Mouse (Mus musculus) layer of hippocampus, postnatal 14 days (tissue): ENCODE measurements around the gene Clec12b. TPM values are rescaled to one million over a fixed set of nuclear protein-coding genes. Genes with fewer than 3 reads are reported as not detected.
"Not testable (repeated sequence)": the region's sequence is repeated elsewhere in the genome, so short reads cannot be mapped to it uniquely, and the experiment has no call there.

Source experiments
- DNase-seq, 2 experiments: peaks; one replicate each; pipeline ENCODE4 v3.0.0; 2021 to 2022; ENCODE audit warnings: low spot score in 2 of 2, mixed read lengths in 1 of 2
- total RNA-seq, 2 experiments: library from RNA; stranded (reverse); gene quantifications; 2 replicates each; pipeline ENCODE4 v1.2.3; 2021

Gene Clec12b
- total RNA-seq, 2 experiments from 2014 or later: not detected

DNA sequence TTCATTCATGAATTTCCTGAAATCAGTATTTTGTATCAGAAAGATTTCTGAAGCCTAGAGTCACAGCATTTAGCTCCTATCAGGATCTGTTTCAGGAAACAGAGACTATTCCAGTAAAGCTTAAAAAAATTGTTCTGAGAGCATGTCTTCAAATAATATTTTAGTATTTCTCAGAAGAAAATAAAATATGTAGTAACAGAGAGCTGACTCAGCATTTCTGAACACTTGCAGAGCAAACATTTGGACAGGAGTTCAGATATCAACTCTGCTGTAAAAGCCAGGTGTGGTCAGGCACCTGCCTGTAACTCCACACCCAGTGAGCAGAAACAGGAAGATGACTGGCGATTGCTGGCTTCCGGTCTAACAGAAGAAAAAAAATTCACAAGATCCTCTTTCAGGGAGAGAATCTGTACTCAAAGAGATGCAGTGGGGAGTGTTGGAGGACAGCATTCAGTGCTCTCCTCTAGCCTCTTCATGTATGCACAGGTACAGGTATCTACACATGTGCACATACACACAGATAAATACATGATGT lies 10.7 kb downstream of the Clec12b start:
- DNase-seq: no peak

- no peak for DNase-seq
Measured at GRCm38 (mm10) chr6:129369374-129370132, 16.1 kb downstream of the Clec12b start.

DNA sequence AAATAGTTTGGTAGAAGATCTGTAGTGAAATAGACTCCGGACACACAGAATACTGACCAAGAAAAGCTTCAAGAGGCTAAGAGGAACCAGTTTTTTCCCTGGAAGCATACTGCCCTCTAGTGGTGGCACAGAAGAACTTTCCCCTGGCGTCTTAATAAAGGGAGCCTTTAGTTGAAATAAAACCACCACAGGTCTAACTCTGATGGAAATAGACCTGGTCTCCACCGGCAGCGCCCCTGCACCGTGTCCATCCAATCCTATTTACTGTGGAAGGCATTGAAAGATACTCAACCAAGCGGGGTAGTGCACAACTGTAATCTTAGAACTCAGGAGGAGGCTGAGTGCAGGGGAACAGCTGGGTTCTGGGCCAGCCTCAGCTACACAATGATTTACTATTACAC lies 19.7 kb downstream of the Clec12b start:
- DNase-seq: peak; percentile 8 to 67

DNA sequence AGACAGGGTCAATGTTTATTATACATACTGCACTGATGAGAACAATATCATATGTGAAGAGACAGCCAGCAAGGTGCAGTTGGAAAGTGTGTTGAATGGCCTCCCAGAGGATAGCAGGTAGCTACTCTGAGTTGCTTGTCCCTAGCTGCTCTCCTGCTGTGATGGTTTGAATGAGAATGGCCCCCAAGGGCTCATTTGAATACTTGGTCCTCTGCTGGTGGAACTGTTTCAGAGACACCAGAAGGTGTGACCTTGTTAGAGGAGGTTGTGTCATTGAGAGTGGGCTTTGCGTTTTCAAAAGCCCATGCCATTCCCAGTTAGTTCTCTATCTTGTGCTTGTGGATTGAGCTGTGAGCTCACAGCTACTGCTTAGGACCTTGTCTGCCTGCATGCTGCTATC lies 21.7 kb downstream of the Clec12b start:
- no peak for DNase-seq

GRCm38 (mm10) chr6:129359515-129359914 lies 26.2 kb downstream of the Clec12b start:
- no peak for DNase-seq

DNA sequence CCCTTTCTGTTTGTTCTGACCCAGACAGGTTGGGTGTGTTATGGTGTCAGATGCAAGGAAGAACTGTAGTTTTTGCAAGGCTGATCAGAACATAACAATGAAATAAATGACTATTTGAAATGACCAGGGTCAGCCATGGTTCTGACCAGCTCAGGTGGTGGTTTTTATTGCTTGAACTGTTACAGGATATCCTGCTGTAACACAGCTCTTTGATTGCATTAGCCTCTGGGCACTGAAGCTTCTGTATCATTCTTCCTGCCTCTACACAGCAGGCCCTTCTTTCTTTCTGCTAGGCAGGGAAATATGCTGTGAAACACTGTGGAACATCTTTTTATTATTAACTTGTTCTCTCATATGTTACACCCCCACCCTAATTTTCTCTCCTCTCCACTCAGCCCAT lies 29.2 kb downstream of the Clec12b start:
- no peak for DNase-seq

DNA sequence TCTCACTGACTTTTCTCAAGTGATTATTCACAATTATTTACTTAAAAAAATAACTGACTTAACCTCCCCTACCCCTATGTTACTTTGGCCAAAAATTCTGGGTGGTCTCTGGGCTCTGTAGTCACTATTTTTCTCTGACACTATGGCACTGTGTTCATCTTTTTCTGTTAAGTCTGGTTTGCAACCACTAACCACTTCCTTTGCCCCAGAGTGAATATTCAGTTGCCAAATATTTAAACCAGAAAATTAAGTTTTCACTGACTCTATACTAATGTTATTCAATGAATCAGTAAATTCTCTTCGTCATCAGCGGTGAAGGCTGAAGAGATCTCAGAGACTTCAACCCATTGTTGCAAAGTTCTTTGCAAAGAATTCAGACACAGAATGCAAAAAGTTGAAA lies 29.9 kb downstream of the Clec12b start:
- no peak for DNase-seq

DNA sequence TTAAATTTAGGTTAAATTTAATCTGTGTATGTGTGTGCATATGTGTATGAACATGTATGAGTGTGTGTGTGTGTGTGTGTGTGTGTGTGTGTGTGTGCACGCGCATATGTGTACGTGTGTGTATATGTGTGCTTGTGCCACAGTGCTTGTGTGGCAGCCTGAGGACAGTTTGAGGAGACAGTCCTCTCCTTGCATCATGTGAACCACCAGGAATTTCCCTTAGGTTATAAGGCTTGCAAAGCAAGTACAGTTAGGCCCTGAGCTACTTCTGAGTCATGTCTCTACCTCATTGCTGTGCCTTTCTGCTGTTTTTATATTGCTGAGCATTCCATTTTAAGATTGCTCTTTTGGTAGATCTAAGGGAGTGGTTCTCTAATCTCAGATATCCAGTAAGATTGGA lies 34.6 kb downstream of the Clec12b start:
- no peak for DNase-seq

- no peak for DNase-seq
Measured at GRCm38 (mm10) chr6:129349524-129350352, 35.9 kb downstream of the Clec12b start.

DNA sequence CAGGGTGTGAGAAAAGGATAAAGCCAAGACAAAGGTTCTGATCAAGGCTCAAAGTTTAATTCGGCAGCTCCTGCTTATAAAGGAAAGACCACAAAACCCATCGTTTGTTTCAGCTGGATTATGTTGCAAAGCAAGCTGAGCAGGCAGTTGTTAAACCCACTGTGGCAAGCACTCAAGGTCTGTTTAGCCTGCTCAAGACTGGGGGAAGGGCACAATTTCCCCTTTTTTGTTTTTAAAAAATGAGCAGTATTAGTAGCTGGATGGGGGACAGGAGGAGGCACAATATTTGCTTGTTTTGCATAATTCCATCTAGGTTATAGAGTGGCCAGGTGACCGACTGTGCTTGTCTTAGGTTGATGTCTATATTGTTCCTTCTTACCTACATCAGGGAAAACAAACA lies 41.3 kb downstream of the Clec12b start:
- no peak for DNase-seq

DNA sequence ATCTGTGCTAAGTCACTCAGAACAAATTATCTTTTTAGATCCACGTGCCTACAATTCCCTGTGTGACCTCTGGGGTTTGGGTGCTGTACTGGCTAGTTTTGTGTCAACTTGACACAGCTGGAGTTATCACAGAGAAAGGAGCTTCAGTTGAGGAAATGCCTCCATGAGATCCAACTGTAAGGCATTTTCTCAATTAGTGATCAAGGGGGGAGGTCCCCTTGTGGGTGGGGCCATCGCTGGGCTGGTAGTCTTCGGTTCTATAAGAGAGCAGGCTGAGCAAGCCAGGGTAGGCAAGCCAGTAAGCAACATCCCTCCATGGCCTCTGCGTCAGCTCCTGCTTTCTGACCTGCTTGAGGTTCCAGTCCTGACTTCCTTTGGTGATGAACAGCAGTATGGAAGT lies 43.3 kb downstream of the Clec12b start, which contains the start of gene Clec12a:
Gene Clec12a, plus strand, starts transcription at position 301 of the 400 bp plus-strand sequence.
- not testable (repeated sequence) for DNase-seq

DNA sequence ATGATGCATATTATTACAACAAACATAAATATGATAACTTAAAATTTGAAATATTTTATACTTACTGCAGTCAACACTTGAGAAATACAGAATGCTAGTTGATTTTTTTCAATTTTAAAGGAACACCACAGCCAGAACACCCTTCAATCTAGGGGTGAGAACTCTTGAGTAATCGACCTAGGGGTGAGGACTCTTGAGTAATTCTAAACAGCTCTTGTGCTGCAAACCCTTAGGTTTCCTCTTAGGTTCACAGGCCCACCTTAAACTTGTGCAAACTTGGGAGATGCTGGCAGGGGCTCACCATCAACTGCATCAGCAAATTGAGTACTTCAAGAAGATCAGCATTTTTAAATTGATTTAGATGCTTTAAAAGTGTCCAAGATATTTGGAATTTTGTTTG lies 47.9 kb downstream of the Clec12b start:
- DNase-seq: no peak

DNA sequence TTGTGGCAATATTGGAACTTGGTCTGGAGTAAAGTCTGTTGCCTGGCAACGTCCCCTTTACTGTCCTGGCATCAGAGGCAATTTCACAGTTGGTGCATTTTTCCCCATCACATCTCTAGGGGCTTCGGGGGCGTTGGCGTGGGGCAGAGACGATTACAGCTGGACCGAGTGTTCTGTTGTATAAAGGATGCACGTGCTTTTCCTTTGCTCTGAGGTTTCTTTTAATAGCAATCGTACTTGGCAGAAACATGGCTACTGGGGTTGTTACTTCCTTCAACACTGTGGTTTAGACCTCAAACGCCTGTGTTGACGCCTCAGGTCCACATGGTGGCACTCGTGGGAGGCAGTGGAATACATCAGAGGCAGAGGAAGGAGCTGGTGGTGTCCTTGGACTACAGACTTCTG lies 52.0 kb downstream of the Clec12b start:
- peak; percentile 28 to 60 for DNase-seq

- DNase-seq: no peak
Measured at GRCm38 (mm10) chr6:129331610-129332009, 54.1 kb downstream of the Clec12b start, which contains the start of gene 4922502D21Rik. 4922502D21Rik (minus strand) TSS chr6:129331796.

DNA sequence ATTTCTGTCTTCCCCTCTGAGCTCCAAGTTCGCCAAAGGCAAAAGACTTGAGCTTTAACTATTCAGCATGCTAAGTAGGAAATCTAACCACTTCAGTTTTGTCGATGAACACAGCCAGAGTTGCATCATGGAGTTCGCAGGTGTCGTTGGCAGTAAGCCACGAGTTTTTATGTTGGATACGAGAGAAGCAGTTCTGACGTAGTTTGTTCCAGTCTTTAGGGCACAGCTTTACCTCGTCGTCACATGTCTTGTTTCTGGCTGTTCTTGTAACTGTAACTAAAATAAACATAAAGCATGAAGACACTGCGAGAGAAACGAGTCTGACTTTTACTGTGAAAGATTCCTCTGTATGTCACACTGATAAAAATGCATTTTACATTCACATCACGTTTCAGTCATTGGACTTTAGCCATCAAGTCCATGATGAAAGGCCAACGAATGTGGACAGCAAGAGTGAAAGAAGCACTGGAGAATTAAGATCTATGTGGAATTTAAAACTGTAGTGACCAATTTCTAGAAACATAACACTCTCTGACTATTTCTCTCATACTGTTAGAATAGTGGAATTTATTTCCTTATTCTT lies 59.0 kb downstream of the Clec12b start:
- peak in 1 of 2 experiments; percentile 18 for DNase-seq

DNA sequence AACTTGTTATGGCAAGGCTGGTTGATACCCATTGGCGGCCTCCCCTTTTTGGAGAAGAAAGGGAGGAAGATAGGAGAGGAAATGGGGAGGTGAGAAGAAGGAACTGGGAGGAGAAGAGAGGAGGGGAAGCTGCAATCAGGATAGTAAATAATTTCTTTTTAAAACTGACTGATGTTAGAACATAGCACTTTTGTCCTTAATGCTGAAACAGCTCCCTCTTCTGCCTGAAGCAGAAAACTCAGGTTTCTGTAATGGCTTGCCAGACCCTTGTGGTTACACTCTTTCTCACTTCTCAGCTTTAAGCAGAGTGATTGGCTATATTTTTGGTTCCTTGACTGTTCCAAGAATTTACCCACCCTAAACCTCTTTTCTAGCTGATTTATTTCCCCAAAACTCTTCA lies 59.7 kb downstream of the Clec12b start:
- no peak for DNase-seq

Other genes starting within 250 kb of the Clec12b start
- 1 to 10 TPM; 6.9 to 7.6 TPM for gene Clec2d, start 205.3 kb downstream of the Clec12b start, total RNA-seq
- gene Cd69, start 110.4 kb downstream of the Clec12b start, total RNA-seq: not detected
- gene 4922502D21Rik, start 54.1 kb downstream of the Clec12b start, total RNA-seq: not detected
- gene Clec12a, start 43.2 kb downstream of the Clec12b start, total RNA-seq: not detected
- gene Clec1b, start 11.4 kb upstream of the Clec12b start, total RNA-seq: under 1 TPM in 1 of 2 experiments, not detected in 1; 0.23 TPM
- not detected for gene Clec9a, start 23.0 kb upstream of the Clec12b start, total RNA-seq
- 1 to 10 TPM; 2.4 to 3.0 TPM for gene Clec1a, start 66.1 kb upstream of the Clec12b start, total RNA-seq
- gene Olr1, start 121.3 kb upstream of the Clec12b start, total RNA-seq: not detected
- not detected for gene Tmem52b, start 126.7 kb upstream of the Clec12b start, total RNA-seq
- 100 to 1,000 TPM; 517 to 530 TPM for gene Gabarapl1, start 147.3 kb upstream of the Clec12b start, total RNA-seq
- gene Klre1, start 192.0 kb upstream of the Clec12b start, total RNA-seq: not detected
- gene Klrd1, start 205.9 kb upstream of the Clec12b start, total RNA-seq: not detected
- not detected for gene Klrk1, start 238.0 kb upstream of the Clec12b start, total RNA-seq